ENCODE assay signal across 13 mouse cellular contexts in genomic region chr3:83155600-83155999, GRCm38 (mm10). TPM values are rescaled to one million over a fixed set of nuclear protein-coding genes. Genes with fewer than 3 reads are reported as not detected.
A peak's percentile ranks its signal among the peaks of the same experiment; 100 is the strongest.
DNase-seq lines count a peak whose midpoint lies in the region; ATAC-seq and TF ChIP-seq lines count a peak whose summit lies in the region.
"Had no signal": no experiment of that assay in that cellular context is flagged by ENCODE, and none has a peak within 500 bp of the region (broad histone marks: within the 10 kb centered on the region; RNA-seq: fewer than 3 reads in every experiment).

No protein-coding gene starts in this region.

- H3K4me3 ChIP-seq in kidney, embryonic 16.5 days (ENCODE audit: low read length): no peak overlapping the region
- H3K4me3 ChIP-seq in lung, postnatal 0 days (ENCODE audit: low read depth, low read length): no peak overlapping the region
- H3K4me3 ChIP-seq: embryonic facial prominence, embryonic 15.5 days; limb, embryonic 15.5 days had no signal

- TF ChIP-seq POLR2A in brain, embryonic 14.5 days (IDR thresholded peaks at IDR 0.05; ENCODE audit: borderline replicate concordance, extremely low read depth, insufficient read depth, insufficient read length, poor library complexity, severe bottlenecking): no peak

- no peak for TF ChIP-seq EP300 in lung, postnatal 0 days (IDR thresholded peaks at IDR 0.05)

- ATAC-seq in kidney, embryonic 16.5 days (ENCODE audit: low FRiP score, low TSS enrichment): peak; percentile 57; the same call in 1 of the 2 replicates
- peak; percentile 77 for ATAC-seq in lung, postnatal 0 days

- intact Hi-C loops in gastrocnemius, postnatal 14 days (cut with DNase I; ENCODE audit: low total_unique reads): no loop called here

- 42% methylated on average over 4 of the region's 4 CpGs for WGBS in kidney, embryonic 16.5 days
- 13% methylated on average over 4 of the region's 4 CpGs for WGBS in lung, postnatal 0 days

- no peak overlapping the region for H3K27ac ChIP-seq in kidney, embryonic 16.5 days (ENCODE audit: low read length)
- H3K27ac ChIP-seq in lung, postnatal 0 days (ENCODE audit: low read length): no peak overlapping the region
- H3K27ac ChIP-seq: embryonic facial prominence, embryonic 15.5 days; limb, embryonic 15.5 days had no signal

- H3K4me2 ChIP-seq in kidney, embryonic 16.5 days (replicated peaks; ENCODE audit: low read depth, low read length): no peak overlapping the region
- H3K4me2 ChIP-seq in lung, postnatal 0 days (replicated peaks; ENCODE audit: low read depth, low read length): no peak overlapping the region
- H3K4me2 ChIP-seq: embryonic facial prominence, embryonic 15.5 days; limb, embryonic 15.5 days had no signal

- no peak for TF ChIP-seq CTCF in brain, embryonic 14.5 days (IDR thresholded peaks at IDR 0.05; ENCODE audit: borderline replicate concordance, extremely low read depth, insufficient read depth, insufficient read length)
- TF ChIP-seq CTCF in lung, postnatal 0 days (IDR thresholded peaks at IDR 0.05): no peak

- no peaks in the 10 kb centered on the region for H3K9me3 ChIP-seq in kidney, embryonic 16.5 days (ENCODE audit: low read length)
- H3K9me3 ChIP-seq in lung, postnatal 0 days (ENCODE audit: low read length): no peaks in the 10 kb centered on the region
- H3K9me3 ChIP-seq: embryonic facial prominence, embryonic 15.5 days; limb, embryonic 15.5 days had no signal

- H3K27me3 ChIP-seq in kidney, embryonic 16.5 days (ENCODE audit: insufficient read depth, low read length): no peaks in the 10 kb centered on the region
- H3K27me3 ChIP-seq in lung, postnatal 0 days (replicated peaks; ENCODE audit: insufficient read depth, low read length): no peaks in the 10 kb centered on the region
- H3K27me3 ChIP-seq: embryonic facial prominence, embryonic 15.5 days; limb, embryonic 15.5 days had no signal

- no peak overlapping the region for H3K9ac ChIP-seq in kidney, embryonic 16.5 days (replicated peaks; ENCODE audit: low read length)
- no peak overlapping the region for H3K9ac ChIP-seq in lung, postnatal 0 days (replicated peaks; ENCODE audit: low read depth)
- H3K9ac ChIP-seq: embryonic facial prominence, embryonic 15.5 days; limb, embryonic 15.5 days had no signal

- H3K36me3 ChIP-seq in kidney, embryonic 16.5 days (ENCODE audit: insufficient read depth, low read length): no peaks in the 10 kb centered on the region
- H3K36me3 ChIP-seq in lung, postnatal 0 days (ENCODE audit: insufficient read depth, low read length): no peaks in the 10 kb centered on the region
- H3K36me3 ChIP-seq: embryonic facial prominence, embryonic 15.5 days; limb, embryonic 15.5 days had no signal

- no peaks in the 10 kb centered on the region for H3K4me1 ChIP-seq in kidney, embryonic 16.5 days (ENCODE audit: insufficient read depth, low read length)
- H3K4me1 ChIP-seq in lung, postnatal 0 days (ENCODE audit: insufficient read depth, low read depth, low read length): peaks cover 3% of the 10 kb centered on the region; the same call in 1 of the 2 replicates

- DNase-seq in gastrocnemius, adult 18-20 months (ENCODE audit: low spot score): peak; percentile 18
- DNase-seq in gastrocnemius, postnatal 14 days: no peak
- no peak for DNase-seq in kidney, adult 18-20 months
- peak; percentile 55 for DNase-seq in brain, embryonic 14.5 days (ENCODE audit: low read depth)
- peak; percentile 72 for DNase-seq in lung, postnatal 0 days (ENCODE audit: low spot score)
- DNase-seq in embryo, embryonic 10.5 days (ENCODE audit: low spot score): no peak
- no peak for DNase-seq in liver
- DNase-seq: adrenal gland, adult 8-10 months; B cell, adult 2 months; cerebellum, adult 9-11 months had no signal

RNA-seq across cellular contexts. Expression of gene Dchs2, which starts 27.9 kb away (rescaled TPM):
- total RNA-seq in gastrocnemius, adult 18-20 months (2021): under 1 TPM; 0.37 to 0.66 TPM
- 1 to 10 TPM; 3.9 to 4.4 TPM for total RNA-seq in gastrocnemius, postnatal 14 days (2021)
- 0.10 and 0.12 TPM in 2 replicates for polyA plus RNA-seq in kidney, embryonic 16.5 days (2015; fragmentation: Nextera tagmentation; extraction: Ambion mirVana)
- 0.69 and 1.8 TPM in 2 replicates for polyA plus RNA-seq in brain, embryonic 14.5 days (2012; rRNA removed)
- 0.19 and 0.20 TPM in 2 replicates for polyA plus RNA-seq in lung, postnatal 0 days (2015; fragmentation: Nextera tagmentation; extraction: Ambion mirVana)

Comparison
In these comparisons a context has a peak if more than half of its experiments do, and no peak if none do; other contexts are left out.
1. DNase-seq: peak in gastrocnemius, adult 18-20 months (single experiment), brain, embryonic 14.5 days (single experiment) and lung, postnatal 0 days (single experiment); none in gastrocnemius, postnatal 14 days (single experiment), kidney, adult 18-20 months (single experiment), embryo, embryonic 10.5 days (single experiment) and liver (single experiment).